Mouse (Mus musculus) neutrophil, adult 65 days (primary cell): ENCODE measurements around the gene Foxd1. TPM values are rescaled to one million over a fixed set of nuclear protein-coding genes. Genes with fewer than 3 reads are reported as not detected.

Experiments used
- total RNA-seq: library from RNA; stranded (reverse); gene quantifications from 2 replicates; pipeline ENCODE4 v1.2.4, GENCODE M21; 2023

Foxd1 gene
- not detected in 2 replicates for total RNA-seq

DNA sequence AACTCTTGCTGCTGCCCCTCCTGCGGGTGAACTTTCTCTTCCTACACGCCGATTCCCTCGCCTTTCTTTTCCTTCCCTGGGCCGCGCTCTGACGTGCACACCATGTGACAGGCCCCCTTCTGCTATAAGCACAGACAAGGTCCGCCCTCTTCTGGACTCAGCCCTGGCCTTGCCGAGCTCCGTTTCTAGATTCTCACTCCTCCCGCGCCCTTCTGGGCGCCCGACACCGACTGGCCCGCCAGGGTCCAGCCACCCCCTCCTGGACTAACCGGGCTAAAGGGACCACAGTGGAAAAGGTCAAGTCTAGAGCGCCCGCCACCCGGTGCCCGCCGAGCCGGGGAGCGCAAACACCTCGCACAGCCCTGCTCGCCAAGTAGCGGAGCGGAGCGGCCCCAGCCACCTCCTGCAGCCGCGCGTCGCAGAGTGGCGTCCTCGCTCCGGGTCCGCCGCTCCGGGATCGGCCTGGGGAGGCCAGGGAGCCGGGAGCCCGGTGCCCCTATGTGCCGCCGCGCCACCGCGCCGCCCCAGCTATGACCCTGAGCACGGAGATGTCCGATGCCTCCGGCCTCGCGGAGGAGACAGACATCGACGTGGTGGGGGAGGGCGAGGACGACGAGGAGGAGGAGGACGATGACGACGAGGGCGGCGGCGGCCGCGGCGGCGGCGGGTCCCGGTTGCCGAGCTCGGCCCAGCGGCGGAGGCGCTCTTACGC, at the start of gene Foxd1:
Gene Foxd1 (plus strand): TSS at position 153 of the 712 bp plus-strand sequence.

DNA sequence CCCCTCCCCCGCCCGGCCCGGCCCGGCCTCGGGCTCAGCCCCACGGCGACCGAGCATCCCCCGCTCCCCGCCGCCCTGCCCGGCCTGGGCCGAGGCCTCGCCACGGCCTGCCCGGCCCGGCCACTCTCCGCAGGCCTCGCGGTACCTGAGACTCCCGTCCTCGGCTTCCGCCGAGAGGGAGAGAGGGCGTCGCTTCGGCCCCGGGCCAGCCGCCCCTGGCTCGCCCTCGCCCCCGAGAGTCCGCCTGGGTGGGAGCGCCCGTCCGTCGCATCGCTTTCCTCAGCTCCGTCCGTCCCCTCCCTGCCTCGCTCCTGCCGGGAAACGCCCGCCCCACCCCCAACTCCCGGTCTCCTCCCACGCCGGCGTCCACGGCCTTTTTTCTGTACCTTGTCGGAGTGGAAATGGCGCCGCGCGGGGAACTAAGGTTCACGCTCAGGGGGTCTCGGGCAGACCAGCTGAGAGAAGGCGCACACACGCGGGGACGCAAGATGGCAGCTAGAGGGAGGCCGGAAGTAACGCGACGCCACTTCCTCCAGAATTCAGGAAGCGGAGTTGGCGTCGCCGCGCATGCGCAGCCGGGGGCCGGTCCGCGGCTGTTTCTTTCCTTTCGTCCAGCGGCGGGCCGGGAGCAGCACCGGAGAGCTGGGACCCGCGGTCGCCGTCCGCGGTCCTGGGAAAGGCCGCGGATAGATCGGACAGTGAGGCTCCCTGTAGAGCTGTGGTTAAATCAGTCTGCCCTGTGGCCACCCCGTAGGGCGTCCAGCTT, 37.4 kb upstream of the Foxd1 start, which contains the start of gene Btf3:
Gene Btf3 (minus strand): TSS at position 527 of the 766 bp plus-strand sequence.

Other genes with a start within 250 kb of the Foxd1 start
- 0.52 and 0.76 TPM in 2 replicates for gene Arhgef28, start 147.8 kb upstream of the Foxd1 start, total RNA-seq
- 20.8 and 29.7 TPM in 2 replicates for gene Utp15, start 91.2 kb upstream of the Foxd1 start, total RNA-seq
- gene Ankra2, start 91.2 kb upstream of the Foxd1 start, total RNA-seq, result 23.8 and 26.4 TPM in 2 replicates
- not detected in 2 replicates for gene Gm21976, start 74.4 kb upstream of the Foxd1 start, total RNA-seq
- 237 and 254 TPM in 2 replicates for gene Btf3, start 37.2 kb upstream of the Foxd1 start, total RNA-seq
- gene Gm10320, start 137.8 kb downstream of the Foxd1 start, total RNA-seq, result not detected in 2 replicates